Mouse (Mus musculus): Measurements from ENCODE around the gene Pagr1a. TPM values are rescaled to one million over a fixed set of nuclear protein-coding genes. Genes with fewer than 3 reads are reported as not detected.

Gene Pagr1a
- polyA plus RNA-seq, 1 experiment from 2014 or later: 82.7 TPM

DNA sequence TGATC, 869 bp downstream of the Pagr1a start, which contains the start of gene Pagr1b:
TSS of gene Pagr1b (minus strand) at position 4 of the 5 bp plus-strand sequence.
- Histone ChIP-seq H3K27me3 (replicated peaks; ENCODE audit: control insufficient read depth, insufficient read depth, low read length) (no peaks in the 10 kb centered on the region), H3K4me1 (ENCODE audit: control insufficient read depth, insufficient read depth, low read length) (peaks cover 53% of the 10 kb centered on the region), H3K27ac (ENCODE audit: low read length) (peak within 1 kb of the TSS; percentile 92), H3K4me3 (ENCODE audit: low read length) (peak within 1 kb of the TSS; percentile 66), H3K4me2 (ENCODE audit: low read depth, low read length) (peak within 1 kb of the TSS; percentile 55), H3K9me3 (ENCODE audit: control insufficient read depth, low read length) (no peaks in the 10 kb centered on the region), H3K36me3 (ENCODE audit: control insufficient read depth, insufficient read depth, low read length) (peaks cover 8% of the 10 kb centered on the region; the same call in 1 of the 2 replicates), H3K9ac (ENCODE audit: low read depth, low read length) (peak within 1 kb of the TSS; percentile 83)
- ATAC-seq: no peak

DNA sequence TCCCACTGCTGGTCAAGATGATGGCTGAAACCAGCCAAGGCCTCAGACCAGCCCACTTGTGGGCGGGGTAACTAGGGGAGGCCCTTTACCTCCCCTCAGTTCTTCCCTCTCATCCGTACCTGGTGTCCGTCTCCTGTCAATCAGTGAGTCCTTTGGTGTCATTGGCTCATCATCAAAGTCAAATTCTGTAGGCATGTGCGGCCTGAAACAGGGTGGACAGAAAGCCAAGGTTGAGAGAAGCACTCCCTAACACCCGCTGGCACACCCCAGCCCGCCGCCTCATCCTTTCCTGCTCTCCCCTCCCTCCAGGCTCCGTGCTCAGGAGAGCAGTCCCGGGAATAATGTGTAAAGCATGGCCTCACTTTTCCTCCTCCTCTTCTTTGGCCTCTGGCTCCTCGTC, 1.1 kb downstream of the Pagr1a start:
- H3K4me1 ChIP-seq (ENCODE audit: control insufficient read depth, insufficient read depth, low read length): peaks cover 52% of the 10 kb centered on the region
- peak; percentile 32 for ATAC-seq
- WGBS: under 1% methylated on average over 10 of the region's 10 CpGs

DNA sequence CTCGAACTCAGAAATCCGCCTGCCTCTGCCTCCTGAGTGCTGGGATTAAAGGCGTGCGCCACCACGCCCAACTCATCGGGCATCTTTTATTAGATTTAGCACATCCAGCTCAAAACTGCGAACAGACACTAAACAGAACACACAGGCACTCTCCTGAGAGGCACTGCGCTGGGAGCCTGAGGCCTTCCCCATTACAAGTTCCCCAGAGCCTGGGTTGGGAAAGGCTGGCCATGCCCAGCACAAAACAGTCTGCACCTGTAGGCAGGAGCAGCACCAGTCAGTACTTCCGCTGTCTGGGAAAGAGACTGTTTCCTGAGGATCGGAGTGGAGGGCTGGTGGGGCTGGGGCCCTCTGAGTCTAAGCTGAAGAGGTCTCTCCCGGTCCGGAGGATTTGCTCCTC, 2.2 kb downstream of the Pagr1a start:
- no peak overlapping the region; the same call in 1 of the 2 replicates for H3K4me2 ChIP-seq (ENCODE audit: low read depth, low read length)
- no peak for ATAC-seq
- H3K27me3 ChIP-seq (replicated peaks; ENCODE audit: control insufficient read depth, insufficient read depth, low read length): no peaks in the 10 kb centered on the region
- H3K4me3 ChIP-seq (ENCODE audit: low read length): no peak overlapping the region
- H3K36me3 ChIP-seq (ENCODE audit: control insufficient read depth, insufficient read depth, low read length): peaks cover 8% of the 10 kb centered on the region; the same call in 1 of the 2 replicates
- peaks cover 43% of the 10 kb centered on the region for H3K4me1 ChIP-seq (ENCODE audit: control insufficient read depth, insufficient read depth, low read length)
- peak overlapping the region; percentile 10; the same call in 1 of the 2 replicates for H3K9ac ChIP-seq (ENCODE audit: low read depth, low read length)
- no peaks in the 10 kb centered on the region for H3K9me3 ChIP-seq (ENCODE audit: control insufficient read depth, low read length)
- H3K27ac ChIP-seq (ENCODE audit: low read length): no peak overlapping the region
- WGBS: 83% methylated on average over 12 of the region's 12 CpGs

More for the DNA sequence above, 1.1 kb downstream of the Pagr1a start:
- peaks cover 8% of the 10 kb centered on the region; the same call in 1 of the 2 replicates for H3K36me3 ChIP-seq (ENCODE audit: control insufficient read depth, insufficient read depth, low read length)
- H3K4me2 ChIP-seq (ENCODE audit: low read depth, low read length): peak overlapping the region; percentile 55
- no peaks in the 10 kb centered on the region for H3K9me3 ChIP-seq (ENCODE audit: control insufficient read depth, low read length)
- peak overlapping the region; percentile 92 for H3K27ac ChIP-seq (ENCODE audit: low read length)
- H3K4me3 ChIP-seq (ENCODE audit: low read length): peak overlapping the region; percentile 66
- H3K27me3 ChIP-seq (replicated peaks; ENCODE audit: control insufficient read depth, insufficient read depth, low read length): no peaks in the 10 kb centered on the region
- peak overlapping the region; percentile 83 for H3K9ac ChIP-seq (ENCODE audit: low read depth, low read length)

DNA sequence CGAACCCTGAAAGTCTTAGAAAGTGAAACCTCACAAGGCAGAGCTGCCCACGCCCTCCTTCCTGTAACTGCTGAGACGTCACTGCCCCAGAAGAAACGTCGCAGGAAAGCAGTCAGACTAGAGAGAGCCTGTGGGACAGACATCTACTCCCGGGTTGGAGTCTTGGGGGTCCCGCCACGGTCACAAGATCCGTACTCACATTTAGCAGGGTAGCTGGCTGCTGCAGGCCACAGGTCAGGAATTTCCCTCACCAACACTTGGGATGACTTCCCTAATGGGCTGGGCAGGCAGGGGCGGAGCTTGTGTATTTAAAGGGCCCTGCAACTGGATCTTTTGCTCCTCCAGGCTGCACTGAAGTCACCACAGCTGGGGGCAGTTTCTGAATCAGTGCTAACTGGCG, 2.8 kb downstream of the Pagr1a start, which contains the start of gene Mvp:
TSS of gene Mvp (minus strand) at position 302 of the 400 bp plus-strand sequence.
- Histone ChIP-seq H3K4me1 (ENCODE audit: control insufficient read depth, insufficient read depth, low read length) (peaks cover 40% of the 10 kb centered on the region), H3K27me3 (replicated peaks; ENCODE audit: control insufficient read depth, insufficient read depth, low read length) (no peaks in the 10 kb centered on the region), H3K4me3 (ENCODE audit: low read length) (peak within 1 kb of the TSS; percentile 48), H3K9ac (ENCODE audit: low read depth, low read length) (peak within 1 kb of the TSS; percentile 64), H3K4me2 (ENCODE audit: low read depth, low read length) (peak within 1 kb of the TSS; percentile 55), H3K9me3 (ENCODE audit: control insufficient read depth, low read length) (no peaks in the 10 kb centered on the region), H3K27ac (ENCODE audit: low read length) (peak within 1 kb of the TSS; percentile 34; the same call in 1 of the 2 replicates), H3K36me3 (ENCODE audit: control insufficient read depth, insufficient read depth, low read length) (peaks cover 8% of the 10 kb centered on the region; the same call in 1 of the 2 replicates)
- ATAC-seq: no peak
- 23% methylated on average over 11 of the region's 11 CpGs for WGBS

DNA sequence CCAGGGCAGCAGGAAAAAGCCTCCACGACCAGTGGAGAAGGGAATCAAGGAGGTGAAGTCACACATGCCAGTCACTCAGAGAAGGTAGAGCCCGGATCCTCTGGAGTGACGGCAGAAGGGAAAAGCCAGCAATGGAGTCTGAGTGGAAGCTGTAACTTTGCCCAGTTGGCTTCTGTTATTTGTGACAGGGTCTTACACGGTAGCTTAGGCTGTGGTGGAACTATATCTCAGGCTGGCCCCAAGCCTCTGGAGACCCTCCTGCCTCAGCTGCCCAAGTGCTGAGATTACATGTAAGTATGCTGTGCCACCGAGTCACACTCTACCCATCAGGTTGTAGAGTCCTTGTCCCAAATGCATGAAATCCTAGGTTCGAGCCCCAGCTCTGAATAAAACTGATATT, 3.8 kb downstream of the Pagr1a start:
- ATAC-seq: no peak
- H3K27ac ChIP-seq (ENCODE audit: low read length): no peak overlapping the region
- peaks cover 39% of the 10 kb centered on the region for H3K4me1 ChIP-seq (ENCODE audit: control insufficient read depth, insufficient read depth, low read length)
- H3K4me3 ChIP-seq (ENCODE audit: low read length): peak overlapping the region; percentile 48
- peak overlapping the region; percentile 64; the same call in 1 of the 2 replicates for H3K9ac ChIP-seq (ENCODE audit: low read depth, low read length)
- 90% methylated on average over 6 of the region's 6 CpGs for WGBS
- no peaks in the 10 kb centered on the region for H3K9me3 ChIP-seq (ENCODE audit: control insufficient read depth, low read length)
- peaks cover 8% of the 10 kb centered on the region; the same call in 1 of the 2 replicates for H3K36me3 ChIP-seq (ENCODE audit: control insufficient read depth, insufficient read depth, low read length)
- no peaks in the 10 kb centered on the region for H3K27me3 ChIP-seq (replicated peaks; ENCODE audit: control insufficient read depth, insufficient read depth, low read length)
- H3K4me2 ChIP-seq (ENCODE audit: low read depth, low read length): peak overlapping the region; percentile 53

DNA sequence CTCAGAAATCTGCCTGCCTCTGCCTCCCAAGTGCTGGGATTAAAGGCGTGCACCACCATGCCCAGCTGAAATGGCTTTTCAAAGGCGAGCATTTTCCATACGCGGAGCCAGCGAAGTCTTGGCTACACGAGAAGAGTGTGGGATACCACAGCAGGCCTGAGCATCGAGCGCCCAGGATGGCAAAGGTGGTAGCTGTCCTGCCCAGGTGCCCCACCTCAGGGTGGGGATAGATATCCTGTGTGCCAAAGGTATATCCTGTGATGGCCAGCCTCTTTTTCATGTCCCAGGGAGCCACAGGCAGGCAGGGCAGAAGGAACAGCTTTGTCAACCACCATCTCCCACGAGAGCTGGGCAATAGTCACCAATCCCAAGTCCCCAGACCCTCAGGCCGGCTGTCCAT, 4.3 kb downstream of the Pagr1a start:
- no peak overlapping the region for H3K27ac ChIP-seq (ENCODE audit: low read length)
- H3K9me3 ChIP-seq (ENCODE audit: control insufficient read depth, low read length): no peaks in the 10 kb centered on the region
- no peak overlapping the region for H3K9ac ChIP-seq (ENCODE audit: low read depth, low read length)
- H3K4me1 ChIP-seq (ENCODE audit: control insufficient read depth, insufficient read depth, low read length): peaks cover 37% of the 10 kb centered on the region
- H3K4me2 ChIP-seq (ENCODE audit: low read depth, low read length): no peak overlapping the region
- 95% methylated on average over 10 of the region's 10 CpGs for WGBS
- no peaks in the 10 kb centered on the region for H3K27me3 ChIP-seq (replicated peaks; ENCODE audit: control insufficient read depth, insufficient read depth, low read length)
- H3K4me3 ChIP-seq (ENCODE audit: low read length): no peak overlapping the region
- peaks cover 8% of the 10 kb centered on the region; the same call in 1 of the 2 replicates for H3K36me3 ChIP-seq (ENCODE audit: control insufficient read depth, insufficient read depth, low read length)
- no peak for ATAC-seq

DNA sequence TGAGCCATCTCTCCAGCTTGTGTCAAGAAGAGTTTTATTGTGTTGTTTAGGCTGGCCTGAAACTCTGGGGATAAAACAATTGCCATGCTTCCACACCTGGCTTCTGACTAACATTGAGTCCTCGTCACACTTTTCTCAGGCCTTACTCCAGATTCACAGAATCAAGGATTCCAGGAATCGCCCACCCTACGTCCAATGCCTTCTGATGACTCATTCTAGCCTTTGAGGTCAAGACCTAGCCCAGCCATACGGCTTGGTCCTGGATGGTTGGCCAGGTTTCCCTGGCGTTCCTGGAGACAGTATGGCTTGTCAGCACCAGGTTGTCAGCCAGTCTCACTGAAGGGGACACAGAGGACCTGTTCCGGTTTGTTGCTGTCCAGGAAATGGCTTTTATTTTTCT, 4.8 kb downstream of the Pagr1a start:
- WGBS: 84% methylated on average over 6 of the region's 6 CpGs
- no peaks in the 10 kb centered on the region for H3K27me3 ChIP-seq (replicated peaks; ENCODE audit: control insufficient read depth, insufficient read depth, low read length)
- H3K36me3 ChIP-seq (ENCODE audit: control insufficient read depth, insufficient read depth, low read length): peaks cover 8% of the 10 kb centered on the region; the same call in 1 of the 2 replicates
- ATAC-seq: no peak
- H3K27ac ChIP-seq (ENCODE audit: low read length): no peak overlapping the region
- H3K4me3 ChIP-seq (ENCODE audit: low read length): no peak overlapping the region
- no peaks in the 10 kb centered on the region for H3K9me3 ChIP-seq (ENCODE audit: control insufficient read depth, low read length)
- H3K9ac ChIP-seq (ENCODE audit: low read depth, low read length): no peak overlapping the region
- no peak overlapping the region for H3K4me2 ChIP-seq (ENCODE audit: low read depth, low read length)
- H3K4me1 ChIP-seq (ENCODE audit: control insufficient read depth, insufficient read depth, low read length): peaks cover 35% of the 10 kb centered on the region

DNA sequence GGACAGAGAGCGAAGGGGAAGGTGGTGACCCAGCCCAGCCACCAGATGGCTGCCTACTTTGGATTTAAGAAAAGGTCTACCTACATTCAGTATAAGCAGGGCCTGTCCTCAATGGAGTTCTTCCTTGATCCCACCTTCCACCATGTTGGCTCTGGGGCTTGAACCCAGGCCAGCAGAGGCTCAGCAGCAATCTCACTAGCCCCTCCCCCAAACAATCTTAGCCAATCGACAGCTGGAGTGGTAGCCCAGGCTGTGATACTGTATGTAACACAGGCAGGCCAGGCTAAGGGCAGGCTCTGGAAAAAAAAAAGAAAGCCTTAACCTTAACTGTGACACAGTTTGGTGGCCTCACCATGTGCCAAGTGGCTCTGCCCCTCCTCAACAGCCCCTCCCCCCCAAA, 5.4 kb downstream of the Pagr1a start:
- peaks cover 35% of the 10 kb centered on the region for H3K4me1 ChIP-seq (ENCODE audit: control insufficient read depth, insufficient read depth, low read length)
- H3K9ac ChIP-seq (ENCODE audit: low read depth, low read length): no peak overlapping the region; the same call in 1 of the 2 replicates
- 74% methylated on average over 2 of the region's 2 CpGs for WGBS
- ATAC-seq: no peak
- H3K27me3 ChIP-seq (replicated peaks; ENCODE audit: control insufficient read depth, insufficient read depth, low read length): no peaks in the 10 kb centered on the region
- no peaks in the 10 kb centered on the region for H3K9me3 ChIP-seq (ENCODE audit: control insufficient read depth, low read length)
- no peak overlapping the region for H3K4me3 ChIP-seq (ENCODE audit: low read length)
- H3K36me3 ChIP-seq (ENCODE audit: control insufficient read depth, insufficient read depth, low read length): peaks cover 8% of the 10 kb centered on the region; the same call in 1 of the 2 replicates
- no peak overlapping the region for H3K4me2 ChIP-seq (ENCODE audit: low read depth, low read length)
- 0 out of 2 replicates have a peak overlapping the region, but pooled peaks have one; percentile 1 for H3K27ac ChIP-seq (ENCODE audit: low read length)

DNA sequence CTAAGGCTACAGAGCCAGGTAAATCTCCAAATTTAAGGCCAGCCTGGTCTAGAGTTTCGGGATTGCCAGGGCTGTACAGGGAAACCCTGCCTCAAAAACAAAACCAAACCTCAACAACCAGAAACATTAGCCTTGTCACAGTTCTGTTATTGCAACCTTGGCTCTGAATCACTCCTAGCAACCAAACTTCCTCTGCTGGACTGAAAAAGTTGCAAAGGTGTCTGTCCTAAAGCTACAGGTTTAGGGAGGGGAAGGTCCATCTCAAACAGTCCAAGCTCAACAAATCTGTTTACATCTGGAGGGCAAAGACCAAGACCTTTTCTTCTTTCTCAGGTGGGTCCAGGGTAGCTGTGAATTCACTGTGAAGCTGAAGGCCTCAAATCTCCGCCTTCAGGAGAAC, 6.1 kb downstream of the Pagr1a start:
- Histone ChIP-seq H3K4me2 (ENCODE audit: low read depth, low read length) (no peak overlapping the region), H3K27me3 (replicated peaks; ENCODE audit: control insufficient read depth, insufficient read depth, low read length) (no peaks in the 10 kb centered on the region), H3K27ac (ENCODE audit: low read length) (peak overlapping the region; percentile 26; the same call in 1 of the 2 replicates), H3K36me3 (ENCODE audit: control insufficient read depth, insufficient read depth, low read length) (peaks cover 8% of the 10 kb centered on the region; the same call in 1 of the 2 replicates), H3K4me1 (ENCODE audit: control insufficient read depth, insufficient read depth, low read length) (peaks cover 35% of the 10 kb centered on the region), H3K9ac (ENCODE audit: low read depth, low read length) (no peak overlapping the region), H3K4me3 (ENCODE audit: low read length) (no peak overlapping the region), H3K9me3 (ENCODE audit: control insufficient read depth, low read length) (no peaks in the 10 kb centered on the region)
- WGBS: 87% methylated on average over 2 of the region's 2 CpGs
- no peak for ATAC-seq

Measured in intestine, embryonic 16.5 days (tissue).